Mouse (Mus musculus): ENCODE measurements around the gene Nfix.

Nfix gene

DNA sequence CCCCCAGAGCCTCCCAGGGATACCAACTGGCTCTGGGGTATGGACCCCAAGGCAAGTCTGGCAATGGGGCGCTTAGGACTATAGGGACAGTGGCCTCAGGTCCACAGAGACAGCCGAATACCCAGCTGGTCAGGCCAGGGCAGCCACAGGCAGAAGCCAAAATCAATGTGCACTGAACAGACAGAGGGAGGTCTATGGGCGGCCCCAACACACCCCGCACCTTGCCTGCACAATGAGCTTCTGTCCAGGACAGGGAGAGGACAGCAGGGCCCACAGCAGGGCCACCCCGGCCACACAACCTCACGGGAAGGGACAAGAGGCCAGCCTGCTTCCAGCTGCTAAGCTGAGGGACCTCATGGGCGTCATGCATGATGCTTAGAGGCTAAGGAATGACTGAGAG, 5.7 kb downstream of the Nfix start:
- no peak overlapping the region for H3K4me3 ChIP-seq (replicated peaks; ENCODE audit: low read length)
- H3K36me3 ChIP-seq (ENCODE audit: insufficient read depth, low read length) = no peaks in the 10 kb centered on the region
- TF ChIP-seq CTCF (conservative IDR thresholded peaks at IDR 0.05; ENCODE audit: low read length) (no peak), POU5F1 (IDR thresholded peaks at IDR 0.05; ENCODE audit: borderline replicate concordance, low read length) (no peak), NANOG (IDR thresholded peaks at IDR 0.05; ENCODE audit: borderline replicate concordance, low read length) (no peak)
- no peaks in the 10 kb centered on the region for H3K9me3 ChIP-seq (ENCODE audit: low read length)
- peaks cover 96% of the 10 kb centered on the region for H3K27me3 ChIP-seq (ENCODE audit: insufficient read depth, low read length)
- peaks cover 15% of the 10 kb centered on the region for H3K4me1 ChIP-seq (replicated peaks; ENCODE audit: low read depth, low read length)

GRCm38 (mm10) chr8:84793791-84794485, 6.2 kb downstream of the Nfix start:
- Histone ChIP-seq H3K4me1 (replicated peaks; ENCODE audit: low read depth, low read length) (peaks cover 15% of the 10 kb centered on the region), H3K9me3 (ENCODE audit: low read length) (no peaks in the 10 kb centered on the region), H3K4me3 (replicated peaks; ENCODE audit: low read length) (no peak overlapping the region), H3K27me3 (ENCODE audit: insufficient read depth, low read length) (peaks cover 97% of the 10 kb centered on the region), H3K36me3 (ENCODE audit: insufficient read depth, low read length) (no peaks in the 10 kb centered on the region)
- TF ChIP-seq POU5F1 (IDR thresholded peaks at IDR 0.05; ENCODE audit: borderline replicate concordance, low read length) (no peak), NANOG (IDR thresholded peaks at IDR 0.05; ENCODE audit: borderline replicate concordance, low read length) (no peak), CTCF (conservative IDR thresholded peaks at IDR 0.05; ENCODE audit: low read length) (no peak)

GRCm38 (mm10) chr8:84793134-84793533, 7.0 kb downstream of the Nfix start:
- Histone ChIP-seq H3K4me1 (replicated peaks; ENCODE audit: low read depth, low read length) (peaks cover 9% of the 10 kb centered on the region), H3K27me3 (ENCODE audit: insufficient read depth, low read length) (peaks cover 97% of the 10 kb centered on the region), H3K9me3 (ENCODE audit: low read length) (no peaks in the 10 kb centered on the region), H3K4me3 (replicated peaks; ENCODE audit: low read length) (no peak overlapping the region), H3K36me3 (ENCODE audit: insufficient read depth, low read length) (no peaks in the 10 kb centered on the region)
- TF ChIP-seq POU5F1 (IDR thresholded peaks at IDR 0.05; ENCODE audit: borderline replicate concordance, low read length) (no peak), CTCF (conservative IDR thresholded peaks at IDR 0.05; ENCODE audit: low read length) (no peak), NANOG (IDR thresholded peaks at IDR 0.05; ENCODE audit: borderline replicate concordance, low read length) (no peak)

GRCm38 (mm10) chr8:84792429-84792947, 7.7 kb downstream of the Nfix start:
- TF ChIP-seq CTCF (conservative IDR thresholded peaks at IDR 0.05; ENCODE audit: low read length) (no peak), NANOG (IDR thresholded peaks at IDR 0.05; ENCODE audit: borderline replicate concordance, low read length) (no peak), POU5F1 (IDR thresholded peaks at IDR 0.05; ENCODE audit: borderline replicate concordance, low read length) (no peak)
- Histone ChIP-seq H3K27me3 (ENCODE audit: insufficient read depth, low read length) (peaks cover 97% of the 10 kb centered on the region), H3K36me3 (ENCODE audit: insufficient read depth, low read length) (no peaks in the 10 kb centered on the region), H3K9me3 (ENCODE audit: low read length) (no peaks in the 10 kb centered on the region), H3K4me1 (replicated peaks; ENCODE audit: low read depth, low read length) (peaks cover 12% of the 10 kb centered on the region), H3K4me3 (replicated peaks; ENCODE audit: low read length) (no peak overlapping the region)

GRCm38 (mm10) chr8:84790537-84790936, 9.6 kb downstream of the Nfix start:
- H3K4me1 ChIP-seq (replicated peaks; ENCODE audit: low read depth, low read length) = peaks cover 27% of the 10 kb centered on the region
- H3K4me3 ChIP-seq (replicated peaks; ENCODE audit: low read length) = no peak overlapping the region
- no peak for TF ChIP-seq NANOG (IDR thresholded peaks at IDR 0.05; ENCODE audit: borderline replicate concordance, low read length)
- no peak for TF ChIP-seq POU5F1 (IDR thresholded peaks at IDR 0.05; ENCODE audit: borderline replicate concordance, low read length)
- TF ChIP-seq CTCF (conservative IDR thresholded peaks at IDR 0.05; ENCODE audit: low read length) = no peak

DNA sequence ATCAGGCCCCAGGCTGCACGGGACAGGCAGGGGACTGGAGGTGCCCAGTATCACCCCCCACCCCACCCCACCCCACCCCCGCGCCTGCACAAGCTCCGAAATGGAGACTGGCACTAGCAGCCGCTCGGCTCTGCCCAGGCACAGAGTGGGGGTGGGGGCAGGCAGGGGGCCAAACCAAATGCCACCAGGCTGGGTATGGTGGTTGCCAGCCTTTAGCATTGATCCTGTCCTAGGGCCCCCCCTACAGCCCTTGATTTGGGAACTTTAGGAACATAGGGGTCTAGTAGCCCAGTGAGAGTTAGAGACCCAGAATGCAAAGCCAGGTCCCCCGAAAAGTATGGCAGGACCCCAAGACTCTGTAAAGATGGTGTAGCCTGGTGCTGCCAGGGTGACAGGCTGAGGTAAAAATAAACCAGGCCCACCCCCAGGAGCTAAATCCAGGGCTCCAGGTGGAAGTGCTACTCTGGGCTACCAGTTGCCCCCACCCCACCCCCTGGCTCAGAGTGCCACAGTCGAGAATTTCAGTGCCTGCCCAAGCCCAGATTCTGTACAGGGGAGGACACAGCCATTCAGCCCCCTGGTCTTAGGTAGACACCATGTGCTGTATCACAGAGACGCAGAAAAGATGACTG, 10.2 kb downstream of the Nfix start:
- Histone ChIP-seq H3K4me3 (replicated peaks; ENCODE audit: low read length) (no peak overlapping the region), H3K36me3 (ENCODE audit: insufficient read depth, low read length) (no peaks in the 10 kb centered on the region), H3K27me3 (ENCODE audit: insufficient read depth, low read length) (peaks cover 97% of the 10 kb centered on the region), H3K4me1 (replicated peaks; ENCODE audit: low read depth, low read length) (peaks cover 33% of the 10 kb centered on the region), H3K9me3 (ENCODE audit: low read length) (no peaks in the 10 kb centered on the region)
- no peak for TF ChIP-seq POU5F1 (IDR thresholded peaks at IDR 0.05; ENCODE audit: borderline replicate concordance, low read length)
- no peak for TF ChIP-seq NANOG (IDR thresholded peaks at IDR 0.05; ENCODE audit: borderline replicate concordance, low read length)
- no peak for TF ChIP-seq CTCF (conservative IDR thresholded peaks at IDR 0.05; ENCODE audit: low read length)

More at GRCm38 (mm10) chr8:84790537-84790936, 9.6 kb downstream of the Nfix start:
- Histone ChIP-seq H3K36me3 (ENCODE audit: insufficient read depth, low read length) (no peaks in the 10 kb centered on the region), H3K9me3 (ENCODE audit: low read length) (no peaks in the 10 kb centered on the region), H3K27me3 (ENCODE audit: insufficient read depth, low read length) (peaks cover 97% of the 10 kb centered on the region)

GRCm38 (mm10) chr8:84789345-84789744, 10.8 kb downstream of the Nfix start:
- H3K4me1 ChIP-seq (replicated peaks; ENCODE audit: low read depth, low read length) = peaks cover 39% of the 10 kb centered on the region
- H3K27me3 ChIP-seq (ENCODE audit: insufficient read depth, low read length) = peaks cover 97% of the 10 kb centered on the region
- H3K4me3 ChIP-seq (replicated peaks; ENCODE audit: low read length) = no peak overlapping the region
- H3K36me3 ChIP-seq (ENCODE audit: insufficient read depth, low read length) = no peaks in the 10 kb centered on the region
- H3K9me3 ChIP-seq (ENCODE audit: low read length) = no peaks in the 10 kb centered on the region
- TF ChIP-seq NANOG (IDR thresholded peaks at IDR 0.05; ENCODE audit: borderline replicate concordance, low read length) = no peak
- TF ChIP-seq POU5F1 (IDR thresholded peaks at IDR 0.05; ENCODE audit: borderline replicate concordance, low read length) = no peak
- no peak for TF ChIP-seq CTCF (conservative IDR thresholded peaks at IDR 0.05; ENCODE audit: low read length)

DNA sequence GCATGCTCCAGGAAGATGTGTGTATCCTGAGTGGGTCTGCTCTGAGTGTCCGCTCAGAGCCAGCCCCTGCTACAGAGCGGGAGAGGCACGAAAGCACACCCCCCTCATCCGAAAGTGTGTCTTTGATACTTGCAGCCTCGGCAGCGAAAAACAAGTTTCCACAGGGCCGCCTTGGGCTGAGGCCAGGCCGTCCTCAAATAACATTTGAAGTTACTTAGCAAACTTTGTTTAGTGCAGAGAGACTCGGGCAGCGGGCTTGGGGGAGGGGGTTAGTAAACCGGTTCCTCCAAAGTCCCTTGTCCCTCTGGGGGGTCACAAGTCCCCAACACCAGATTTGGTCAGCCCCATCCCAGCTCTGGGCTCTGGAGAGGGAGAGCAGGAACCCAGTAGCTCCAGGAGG, 11.2 kb downstream of the Nfix start:
- Histone ChIP-seq H3K4me3 (replicated peaks; ENCODE audit: low read length) (no peak overlapping the region), H3K4me1 (replicated peaks; ENCODE audit: low read depth, low read length) (peaks cover 39% of the 10 kb centered on the region), H3K36me3 (ENCODE audit: insufficient read depth, low read length) (no peaks in the 10 kb centered on the region), H3K27me3 (ENCODE audit: insufficient read depth, low read length) (peaks cover 97% of the 10 kb centered on the region), H3K9me3 (ENCODE audit: low read length) (no peaks in the 10 kb centered on the region)
- no peak for TF ChIP-seq CTCF (conservative IDR thresholded peaks at IDR 0.05; ENCODE audit: low read length)
- TF ChIP-seq POU5F1 (IDR thresholded peaks at IDR 0.05; ENCODE audit: borderline replicate concordance, low read length) = no peak
- TF ChIP-seq NANOG (IDR thresholded peaks at IDR 0.05; ENCODE audit: borderline replicate concordance, low read length) = no peak
